Comparison of ENCODE assay signal across 19 mouse cellular contexts in the genomic region with DNA sequence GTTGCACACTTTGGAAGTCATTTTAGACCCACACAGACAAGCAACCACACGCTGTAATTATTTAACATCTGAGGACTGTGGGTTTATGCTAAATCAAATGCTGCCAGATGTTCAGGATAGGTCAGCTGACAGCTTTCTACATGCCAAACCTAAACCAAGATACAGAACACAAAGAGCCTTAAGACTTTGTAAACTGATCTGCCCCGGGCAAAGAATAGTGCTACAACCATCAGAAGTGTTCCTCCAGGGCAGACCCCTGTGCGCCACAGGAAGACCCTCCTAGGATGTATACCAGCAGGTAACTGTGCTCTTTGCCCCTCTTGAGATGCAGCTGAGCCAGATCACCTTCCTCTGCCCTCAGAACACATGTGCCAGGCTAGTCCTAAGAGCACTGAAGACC.
DNase-seq lines count a peak whose midpoint lies in the region; ATAC-seq lines count a peak whose summit lies in the region.
"Had no signal": no experiment of that assay in that cellular context is flagged by ENCODE, and none has a peak within 500 bp of the region (broad histone marks: within the 10 kb centered on the region; RNA-seq: fewer than 3 reads in every experiment).

No protein-coding gene starts in this region.

- H3K4me3 ChIP-seq in midbrain, embryonic 11.5 days (ENCODE audit: low read depth, low read length): no peak overlapping the region
- no peak overlapping the region for H3K4me3 ChIP-seq in midbrain, embryonic 14.5 days (replicated peaks; ENCODE audit: low read depth, low read length)
- no peak overlapping the region for H3K4me3 ChIP-seq in embryonic facial prominence, embryonic 11.5 days (ENCODE audit: low read depth, low read length)
- H3K4me3 ChIP-seq in limb, embryonic 12.5 days (replicated peaks): no peak overlapping the region
- H3K4me3 ChIP-seq: erythroblast, embryonic 14.5 days; hindbrain, embryonic 12.5 days had no signal

- H3K9ac ChIP-seq in midbrain, embryonic 11.5 days (ENCODE audit: low read length): no peak overlapping the region
- H3K9ac ChIP-seq in midbrain, embryonic 14.5 days (replicated peaks; ENCODE audit: low read length): no peak overlapping the region
- H3K9ac ChIP-seq in embryonic facial prominence, embryonic 11.5 days (replicated peaks; ENCODE audit: low read length): no peak overlapping the region
- no peak overlapping the region for H3K9ac ChIP-seq in limb, embryonic 12.5 days (replicated peaks)
- H3K9ac ChIP-seq: forebrain, postnatal 0 days; hindbrain, embryonic 12.5 days; liver, postnatal 0 days had no signal

- no peak overlapping the region for H3K4me2 ChIP-seq in midbrain, embryonic 11.5 days
- H3K4me2 ChIP-seq in midbrain, embryonic 14.5 days (ENCODE audit: low read length): no peak overlapping the region
- no peak overlapping the region; the same call in 1 of the 2 replicates for H3K4me2 ChIP-seq in embryonic facial prominence, embryonic 11.5 days (ENCODE audit: low read depth, low read length)
- no peak overlapping the region for H3K4me2 ChIP-seq in limb, embryonic 12.5 days
- H3K4me2 ChIP-seq: hindbrain, embryonic 12.5 days had no signal

- H3K27ac ChIP-seq in midbrain, embryonic 11.5 days (ENCODE audit: low read depth, low read length): no peak overlapping the region
- H3K27ac ChIP-seq in midbrain, embryonic 14.5 days (replicated peaks; ENCODE audit: low read depth, low read length): no peak overlapping the region
- peak overlapping the region; percentile 52; the same call in 1 of the 2 replicates for H3K27ac ChIP-seq in embryonic facial prominence, embryonic 11.5 days (replicated peaks; ENCODE audit: low read depth, low read length)
- peak overlapping the region; percentile 56; the same call in 1 of the 2 replicates for H3K27ac ChIP-seq in limb, embryonic 12.5 days
- H3K27ac ChIP-seq: hindbrain, embryonic 12.5 days had no signal

- H3K27me3 ChIP-seq in midbrain, embryonic 11.5 days (ENCODE audit: control insufficient read depth, insufficient read depth, low read length): no peaks in the 10 kb centered on the region
- H3K27me3 ChIP-seq in midbrain, embryonic 14.5 days (ENCODE audit: control insufficient read depth, insufficient read depth, low read length): no peaks in the 10 kb centered on the region
- H3K27me3 ChIP-seq in embryonic facial prominence, embryonic 11.5 days (ENCODE audit: control insufficient read depth, insufficient read depth, low read length): no peaks in the 10 kb centered on the region
- no peaks in the 10 kb centered on the region for H3K27me3 ChIP-seq in limb, embryonic 12.5 days
- H3K27me3 ChIP-seq: hindbrain, embryonic 12.5 days had no signal

- H3K4me1 ChIP-seq in midbrain, embryonic 11.5 days (ENCODE audit: control insufficient read depth, insufficient read depth, low read length): 0 out of 2 replicates have a peak, but pooled peaks cover 5% of the 10 kb centered on the region
- no peaks in the 10 kb centered on the region for H3K4me1 ChIP-seq in midbrain, embryonic 14.5 days (ENCODE audit: control insufficient read depth, insufficient read depth, low read length)
- peaks cover 3% of the 10 kb centered on the region; the same call in 1 of the 2 replicates for H3K4me1 ChIP-seq in embryonic facial prominence, embryonic 11.5 days (ENCODE audit: control insufficient read depth, insufficient read depth, low read length)
- H3K4me1 ChIP-seq in limb, embryonic 12.5 days (replicated peaks): peaks cover 21% of the 10 kb centered on the region

- 78% methylated on average over 3 of the region's 3 CpGs for WGBS in midbrain, embryonic 11.5 days
- WGBS in midbrain, embryonic 14.5 days: 77% methylated on average over 3 of the region's 3 CpGs
- WGBS in embryonic facial prominence, embryonic 11.5 days: 31% methylated on average over 3 of the region's 3 CpGs
- WGBS in limb, embryonic 12.5 days: 55% methylated on average over 3 of the region's 3 CpGs

- no peaks in the 10 kb centered on the region for H3K36me3 ChIP-seq in midbrain, embryonic 11.5 days (ENCODE audit: control insufficient read depth, insufficient read depth, low read length)
- H3K36me3 ChIP-seq in midbrain, embryonic 14.5 days (ENCODE audit: control insufficient read depth, insufficient read depth, low read length): no peaks in the 10 kb centered on the region
- no peaks in the 10 kb centered on the region for H3K36me3 ChIP-seq in embryonic facial prominence, embryonic 11.5 days (replicated peaks; ENCODE audit: control insufficient read depth, insufficient read depth, low read depth, low read length)
- no peaks in the 10 kb centered on the region for H3K36me3 ChIP-seq in limb, embryonic 12.5 days
- H3K36me3 ChIP-seq: hindbrain, embryonic 12.5 days had no signal

- peak; percentile 68 for DNase-seq in midbrain, embryonic 11.5 days (ENCODE audit: low spot score, missing footprints)
- no peak for DNase-seq in midbrain, embryonic 14.5 days
- DNase-seq in embryonic facial prominence, embryonic 11.5 days (ENCODE audit: low spot score): peak; percentile 60
- no peak for DNase-seq in thymus, postnatal 14 days
- DNase-seq in right cerebral cortex, postnatal 10 days (ENCODE audit: low spot score in 2 of 2): no peak
- DNase-seq in spleen, postnatal 14 days (ENCODE audit: low spot score in 2 of 2): no peak
- DNase-seq: adrenal gland, adult 8-10 months; cerebellum, adult 18-20 months; forebrain, postnatal 0 days; gastrocnemius, postnatal 10 days; kidney, postnatal 10 days; liver; liver, postnatal 0 days; lung, postnatal 14 days; thymus, adult 2 months had no signal

- ATAC-seq in midbrain, embryonic 11.5 days (ENCODE audit: low FRiP score): no peak
- ATAC-seq in midbrain, embryonic 14.5 days (ENCODE audit: low FRiP score, low TSS enrichment): no peak
- no peak; the same call in 1 of the 2 replicates for ATAC-seq in embryonic facial prominence, embryonic 11.5 days (replicated peaks; ENCODE audit: insufficient number of reproducible peaks, low FRiP score, low TSS enrichment, low read depth)
- peak; percentile 59; the same call in 1 of the 2 replicates for ATAC-seq in limb, embryonic 12.5 days (ENCODE audit: insufficient number of reproducible peaks, insufficient read depth, low FRiP score, low TSS enrichment, low read depth)
- ATAC-seq: forebrain, postnatal 0 days; intestine, embryonic 16.5 days; liver, postnatal 0 days had no signal

- H3K9me3 ChIP-seq in midbrain, embryonic 11.5 days (ENCODE audit: control insufficient read depth, low read length): no peaks in the 10 kb centered on the region
- no peaks in the 10 kb centered on the region for H3K9me3 ChIP-seq in midbrain, embryonic 14.5 days (ENCODE audit: control insufficient read depth, low read length)
- no peaks in the 10 kb centered on the region for H3K9me3 ChIP-seq in embryonic facial prominence, embryonic 11.5 days (replicated peaks; ENCODE audit: control insufficient read depth, low read length)
- no peaks in the 10 kb centered on the region for H3K9me3 ChIP-seq in limb, embryonic 12.5 days
- H3K9me3 ChIP-seq: hindbrain, embryonic 12.5 days had no signal

Comparison
In these comparisons a context has a peak if more than half of its experiments do, and no peak if none do; other contexts are left out.
1. DNase-seq: peak in midbrain, embryonic 11.5 days (single experiment) and embryonic facial prominence, embryonic 11.5 days (single experiment); none in midbrain, embryonic 14.5 days (single experiment), thymus, postnatal 14 days (single experiment), right cerebral cortex, postnatal 10 days (0 of 2) and spleen, postnatal 14 days (0 of 2).
2. H3K27ac ChIP-seq: peak in embryonic facial prominence, embryonic 11.5 days (single experiment) and limb, embryonic 12.5 days (single experiment); none in midbrain, embryonic 11.5 days (single experiment) and midbrain, embryonic 14.5 days (single experiment).